Mouse (Mus musculus) C2C12 (cell line): Measurements from ENCODE around the gene Olfr955. TPM values are rescaled to one million over a fixed set of nuclear protein-coding genes. Genes with fewer than 3 reads are reported as not detected.

Experiments
- H3K27me3 ChIP-seq: one replicate; pipeline ENCODE4 v1.6.1; 2011; ENCODE audit not compliant: control insufficient read depth, insufficient read depth, insufficient read length
- H3K36me3 ChIP-seq: one replicate; pipeline ENCODE4 v1.6.1; 2011; ENCODE audit not compliant: control insufficient read depth, insufficient read depth
- H3K4me3 ChIP-seq: one replicate; pipeline ENCODE4 v1.5.1; 2011; ENCODE audit warnings: mild to moderate bottlenecking, control low read depth; ENCODE audit not compliant: poor library complexity, insufficient read depth, severe bottlenecking
- H3K79me2 ChIP-seq: one replicate; pipeline ENCODE4 v1.6.1; 2011; ENCODE audit not compliant: control insufficient read depth, insufficient read depth
- H3K79me3 ChIP-seq: one replicate; pipeline ENCODE4 v1.6.1; 2011; ENCODE audit warnings: low read depth, control low read depth
- H3ac ChIP-seq: one replicate; pipeline ENCODE3; 2011; ENCODE audit warnings: low read depth; ENCODE audit not compliant: control insufficient read depth, insufficient read length
- CEBPB ChIP-seq: IDR thresholded peaks from one replicate; pipeline ENCODE4 v1.6.1; 2011; ENCODE audit warnings: low read depth, mild to moderate bottlenecking, control low read depth, moderate library complexity
- CTCF ChIP-seq: IDR thresholded peaks from one replicate; pipeline ENCODE4 v1.5.1; 2011; ENCODE audit not compliant: control insufficient read depth, insufficient read depth, insufficient read length
- FOSL1 ChIP-seq: IDR thresholded peaks from one replicate; pipeline ENCODE4 v1.8.0; 2011; ENCODE audit warnings: mild to moderate bottlenecking, low read length; ENCODE audit not compliant: poor library complexity, insufficient read depth, severe bottlenecking
- MAX ChIP-seq: IDR thresholded peaks from one replicate; pipeline ENCODE4 v1.6.1; 2011; ENCODE audit warnings: mild to moderate bottlenecking, control low read depth
- MYOD1 ChIP-seq: IDR thresholded peaks from one replicate; pipeline ENCODE4 v1.6.1; 2011; ENCODE audit warnings: low read depth; ENCODE audit not compliant: control insufficient read depth, insufficient read length
- MYOG ChIP-seq: IDR thresholded peaks from one replicate; pipeline ENCODE4 v1.6.1; 2011; ENCODE audit not compliant: control insufficient read depth, insufficient read length; ENCODE audit errors: extremely low read depth
- USF1 ChIP-seq: IDR thresholded peaks from one replicate; pipeline ENCODE4 v1.6.1; 2011; ENCODE audit warnings: low read depth, mild to moderate bottlenecking, control low read depth, moderate library complexity
- long read RNA-seq, 2 experiments: library from polyadenylated mRNA; unstranded; transcript quantifications; one replicate each; pipeline ENCODE4 v2.0.0; 2019 to 2020
- polyA plus RNA-seq: library from polyadenylated mRNA; unstranded; fragments of >200 nt; fragmentation: generic; extraction: Trizol; gene quantifications from one replicate; pipeline ENCODE4 v1.2.1, GENCODE M21; 2012; ENCODE audit warnings: missing spikeins

Gene Olfr955
- not detected for polyA plus RNA-seq
- long read RNA-seq, experiment 1: 0 reads
- long read RNA-seq, experiment 2: 0 reads

GRCm38 (mm10) chr9:39471844-39472243, at the start of gene Olfr955:
Gene Olfr955 (minus strand): TSS chr9:39471944.
- Histone ChIP-seq H3K36me3 (no peaks in the 10 kb centered on the region), H3K79me2 (no peaks in the 10 kb centered on the region), H3K79me3 (no peaks in the 10 kb centered on the region), H3ac (no peak within 1 kb of the TSS), H3K4me3 (no peak within 1 kb of the TSS), H3K27me3 (no peaks in the 10 kb centered on the region)
- TF ChIP-seq MYOD1 (no peak), USF1 (no peak), FOSL1 (no peak), CTCF (no peak)

GRCm38 (mm10) chr9:39518595-39518994, 46.9 kb upstream of the Olfr955 start:
- Histone ChIP-seq H3K27me3 (no peaks in the 10 kb centered on the region), H3K36me3 (no peaks in the 10 kb centered on the region), H3ac (no peak overlapping the region), H3K79me2 (no peaks in the 10 kb centered on the region), H3K79me3 (no peaks in the 10 kb centered on the region), H3K4me3 (no peak overlapping the region)
- TF ChIP-seq FOSL1: no peak
- no peak for TF ChIP-seq CTCF
- TF ChIP-seq MYOD1: no peak
- TF ChIP-seq MAX: no peak

GRCm38 (mm10) chr9:39515531-39515930, 43.8 kb upstream of the Olfr955 start, which contains the start of gene Olfr957:
Gene Olfr957 (minus strand): TSS chr9:39515809.
- no peak within 1 kb of the TSS for H3ac ChIP-seq
- no peak within 1 kb of the TSS for H3K4me3 ChIP-seq
- H3K79me3 ChIP-seq: no peaks in the 10 kb centered on the region
- TF ChIP-seq CTCF: no peak
- no peak for TF ChIP-seq MYOD1
- no peak for TF ChIP-seq CEBPB
- no peak for TF ChIP-seq MYOG
- no peak for TF ChIP-seq USF1
- no peak for TF ChIP-seq MAX
- no peak for TF ChIP-seq FOSL1
- H3K27me3 ChIP-seq: no peaks in the 10 kb centered on the region
- no peaks in the 10 kb centered on the region for H3K79me2 ChIP-seq
- no peaks in the 10 kb centered on the region for H3K36me3 ChIP-seq

GRCm38 (mm10) chr9:39509412-39509811, 37.7 kb upstream of the Olfr955 start:
- no peaks in the 10 kb centered on the region for H3K27me3 ChIP-seq
- no peaks in the 10 kb centered on the region for H3K79me2 ChIP-seq
- no peak overlapping the region for H3ac ChIP-seq
- TF ChIP-seq MAX: no peak
- TF ChIP-seq MYOG: no peak
- no peak for TF ChIP-seq FOSL1
- TF ChIP-seq MYOD1: no peak
- TF ChIP-seq CEBPB: no peak
- no peak for TF ChIP-seq USF1
- no peak for TF ChIP-seq CTCF
- no peaks in the 10 kb centered on the region for H3K79me3 ChIP-seq
- no peaks in the 10 kb centered on the region for H3K36me3 ChIP-seq
- no peak overlapping the region for H3K4me3 ChIP-seq

GRCm38 (mm10) chr9:39508998-39509397, 37.3 kb upstream of the Olfr955 start:
- Histone ChIP-seq H3K36me3 (no peaks in the 10 kb centered on the region), H3K4me3 (no peak overlapping the region), H3K79me2 (no peaks in the 10 kb centered on the region), H3ac (no peak overlapping the region), H3K79me3 (no peaks in the 10 kb centered on the region), H3K27me3 (no peaks in the 10 kb centered on the region)
- TF ChIP-seq FOSL1 (no peak), CTCF (no peak), CEBPB (no peak), MAX (no peak), MYOD1 (no peak), MYOG (no peak), USF1 (no peak)

- no peak for TF ChIP-seq CEBPB
- no peak for TF ChIP-seq CTCF
- TF ChIP-seq USF1: no peak
- no peak for TF ChIP-seq MYOG
- no peak for TF ChIP-seq FOSL1
- no peak for TF ChIP-seq MAX
- TF ChIP-seq MYOD1: no peak
- Histone ChIP-seq H3ac (no peak within 1 kb of the TSS), H3K79me2 (no peaks in the 10 kb centered on the region), H3K36me3 (no peaks in the 10 kb centered on the region), H3K79me3 (no peaks in the 10 kb centered on the region), H3K4me3 (no peak within 1 kb of the TSS), H3K27me3 (no peaks in the 10 kb centered on the region)
Observed at GRCm38 (mm10) chr9:39493895-39494294, 22.2 kb upstream of the Olfr955 start, which contains the start of gene Olfr44. Gene Olfr44 (minus strand): TSS chr9:39493995.
